Mouse (Mus musculus) left cerebral cortex, adult 8-10 months (tissue): ENCODE measurements around the gene Rad51d. TPM values are rescaled to one million over a fixed set of nuclear protein-coding genes. Genes with fewer than 3 reads are reported as not detected.

Experiments used
- DNase-seq, 2 experiments: peaks; one replicate each; pipeline ENCODE4 v3.0.0; 2022; ENCODE audit warnings: low spot score in 2 of 2
- total RNA-seq, 4 experiments: library from RNA; stranded (reverse); gene quantifications; 2 replicates each; pipeline ENCODE4 v1.2.4; 2022

Gene Rad51d
- total RNA-seq, 4 experiments from 2014 or later: 17.8 to 20.8 (median 20.4) TPM

DNA sequence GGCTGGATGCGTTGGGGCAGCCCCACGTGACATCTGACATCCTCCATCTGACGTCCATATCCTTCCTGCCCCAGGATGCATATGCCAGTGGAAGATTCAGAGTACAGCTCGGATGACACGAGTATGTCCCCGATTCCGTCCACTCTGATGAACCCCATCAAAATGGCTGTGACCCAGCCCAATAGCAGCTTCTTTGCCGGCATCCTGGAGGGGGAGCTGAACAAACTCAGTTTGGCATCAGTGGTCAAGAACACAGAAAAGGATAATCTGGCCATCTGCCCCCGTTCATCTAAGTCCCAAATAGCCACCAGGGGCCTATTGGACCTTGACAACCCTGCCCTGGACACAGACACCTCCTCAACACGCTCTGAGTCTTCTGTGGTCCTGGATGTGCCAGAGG, 7.1 kb upstream of the Rad51d start:
- no peak for DNase-seq

DNA sequence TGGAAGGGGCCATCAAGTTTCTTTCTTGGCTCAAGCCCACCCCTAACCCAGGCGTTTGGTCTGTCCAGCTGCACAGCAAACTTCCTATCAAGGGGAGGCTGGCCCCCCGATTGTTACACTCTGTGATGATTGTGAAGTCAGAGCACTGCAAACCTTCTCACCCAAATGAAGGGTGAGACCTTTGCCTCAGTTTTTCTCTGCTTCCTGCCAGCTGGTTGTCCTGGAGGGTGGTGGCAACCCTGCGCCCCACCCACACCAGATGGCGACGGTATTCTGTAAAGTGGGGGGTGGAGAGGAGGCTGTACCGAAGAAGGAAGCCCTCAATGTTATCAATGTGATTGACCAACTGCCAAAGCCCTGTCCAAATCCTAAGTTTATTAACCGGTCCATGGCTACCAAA, 1.5 kb upstream of the Rad51d start, which contains the start of gene Fndc8:
Fndc8 (plus strand) TSS at position 189 of the 400 bp plus-strand sequence.
- DNase-seq: no peak

DNA sequence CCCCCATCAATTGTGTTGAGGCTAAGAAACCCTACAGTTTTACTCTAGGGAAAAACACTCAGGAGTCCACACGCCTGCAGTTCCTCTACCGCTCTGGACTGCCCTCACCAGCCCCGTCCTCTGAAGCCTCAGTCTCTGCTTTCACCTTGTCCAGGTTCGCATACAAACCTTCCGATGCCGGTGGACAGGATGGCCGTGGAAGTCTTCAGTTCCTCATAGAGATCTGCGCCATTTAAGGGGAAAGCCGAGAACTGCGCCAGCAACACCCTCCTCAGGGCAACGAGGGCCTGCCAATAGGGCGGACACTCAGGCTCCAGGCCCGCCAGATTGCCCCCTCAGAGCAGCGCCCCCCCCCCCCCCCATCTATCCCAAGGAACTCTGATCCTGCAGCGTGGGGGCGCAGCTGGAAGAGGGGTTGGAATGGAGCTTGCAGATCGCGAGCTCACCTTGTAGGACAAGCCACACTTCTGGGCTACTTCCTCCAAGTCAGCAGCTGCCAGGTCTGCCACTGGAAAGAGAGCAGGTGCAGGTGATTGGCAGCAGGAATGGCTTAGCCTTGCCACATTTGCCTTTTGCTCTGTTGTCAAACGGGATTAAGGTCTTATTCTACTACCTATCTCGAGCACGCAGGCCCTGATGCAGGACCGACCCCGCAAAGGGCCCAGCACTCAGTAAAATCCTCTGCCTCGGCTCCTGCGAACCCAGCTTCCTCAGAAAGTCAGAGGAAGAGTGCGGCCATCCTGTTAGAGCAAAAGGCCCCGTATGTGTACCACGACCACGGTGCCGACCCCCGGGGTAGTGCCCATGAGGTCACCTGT, 681 bp downstream of the Rad51d start:
- DNase-seq: no peak

DNA sequence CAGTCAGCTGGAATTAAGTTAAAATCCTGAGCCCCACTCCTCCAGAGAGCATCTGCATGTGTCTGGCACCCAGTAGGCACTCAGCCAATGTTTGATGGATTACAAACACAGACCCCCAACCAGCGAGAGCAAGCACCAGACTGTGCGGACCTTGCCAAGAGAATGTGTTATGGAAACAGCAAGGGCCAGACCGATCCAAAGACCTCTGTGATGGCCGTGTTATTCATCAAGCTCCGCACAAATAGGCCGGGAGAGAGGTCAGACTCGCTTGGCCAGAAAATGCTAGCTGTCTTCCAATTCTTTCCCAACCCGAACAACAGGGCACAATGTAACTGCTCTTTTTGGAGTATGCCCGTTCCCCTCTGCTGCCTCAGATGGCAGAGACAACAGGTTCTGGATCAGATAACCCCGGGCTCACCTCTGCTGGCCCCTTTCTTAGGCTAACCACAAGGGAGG, 1.9 kb downstream of the Rad51d start:
- no peak for DNase-seq

DNA sequence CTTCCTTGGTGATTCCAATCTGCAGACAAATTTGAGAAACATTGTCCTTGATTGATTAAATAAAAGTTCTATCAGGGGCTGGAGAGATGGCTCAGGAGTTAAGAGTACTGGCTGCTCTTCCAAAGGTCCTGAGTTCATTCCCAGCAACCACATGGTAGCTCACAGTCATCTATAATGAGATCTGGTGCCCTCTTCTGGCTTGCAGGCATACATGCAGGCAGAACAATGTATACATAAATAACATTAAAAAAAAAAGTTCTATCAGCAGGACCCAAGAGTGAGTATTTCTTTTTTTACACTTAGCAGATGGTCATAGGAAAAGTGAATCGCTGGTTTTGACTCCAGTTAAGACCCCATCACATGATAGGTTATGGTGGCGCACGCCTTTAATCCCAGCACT, 3.9 kb downstream of the Rad51d start:
- no peak for DNase-seq

DNA sequence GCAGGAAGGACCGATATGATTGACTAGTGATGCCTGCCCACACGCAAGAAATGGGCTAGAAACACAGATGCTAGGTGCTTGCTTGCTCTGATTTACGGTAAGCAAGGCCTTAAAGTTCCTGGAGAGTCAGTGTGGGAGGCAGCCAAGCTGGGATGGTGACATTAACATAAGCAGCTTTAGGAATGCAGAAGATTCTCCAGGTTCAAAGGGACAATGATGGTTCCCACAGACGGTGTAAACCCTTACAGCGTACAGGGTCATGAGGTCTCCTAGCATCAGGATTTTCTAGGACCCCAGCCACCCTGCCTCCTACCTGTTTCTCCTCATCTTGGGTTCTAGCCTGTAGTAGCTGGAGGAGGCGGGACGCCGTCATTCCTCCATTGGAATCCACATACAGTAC, 7.2 kb downstream of the Rad51d start:
- no peak for DNase-seq

DNA sequence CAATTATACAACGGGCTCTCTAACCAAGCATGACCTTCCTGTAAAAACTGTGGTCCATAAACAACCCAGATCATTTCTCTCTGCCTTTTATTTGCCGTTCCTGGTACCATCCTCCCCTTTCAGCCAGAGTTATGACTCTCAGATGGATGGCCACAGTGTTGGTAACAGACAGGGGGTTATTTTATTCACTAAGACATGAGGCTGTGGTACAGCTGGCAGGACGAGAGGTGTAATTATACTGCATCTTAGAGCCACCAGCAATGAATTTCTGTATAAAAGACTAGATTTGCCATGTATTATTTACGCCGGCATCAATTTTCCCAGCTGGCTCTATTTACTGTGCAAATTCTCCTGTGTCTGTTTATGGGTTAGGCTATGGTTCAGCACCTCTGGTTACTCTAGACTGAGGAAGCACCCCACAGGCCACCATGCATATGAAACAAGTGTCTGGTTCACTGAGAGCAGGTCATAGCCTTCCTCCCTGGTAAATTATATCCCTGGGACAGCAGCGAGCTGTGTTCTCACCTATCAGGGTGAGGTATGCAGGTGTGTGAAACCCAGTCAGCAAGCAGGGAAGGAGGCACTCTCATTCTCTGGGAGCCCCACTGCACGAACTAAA, 12.6 kb downstream of the Rad51d start:
- no peak for DNase-seq

DNA sequence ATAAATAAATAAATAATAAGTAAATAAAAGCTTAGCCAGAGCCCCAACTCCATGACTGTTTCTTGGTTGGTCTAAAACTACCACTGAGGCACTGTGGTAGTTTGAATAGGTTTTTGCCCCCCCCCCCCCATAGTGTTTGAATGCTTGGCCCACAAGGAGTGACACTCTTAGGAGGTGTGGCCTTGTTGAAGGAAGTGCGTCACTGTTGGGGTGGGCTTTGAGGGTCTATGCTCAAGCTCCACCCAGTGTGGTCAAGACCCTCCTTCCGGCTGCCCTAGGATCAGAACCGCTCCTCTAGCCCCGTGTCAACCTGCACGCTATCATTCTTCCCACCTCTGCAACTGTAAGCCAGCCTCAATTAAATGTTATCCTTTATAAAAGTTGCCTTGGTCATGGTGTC, 14.8 kb downstream of the Rad51d start:
- no peak for DNase-seq

DNA sequence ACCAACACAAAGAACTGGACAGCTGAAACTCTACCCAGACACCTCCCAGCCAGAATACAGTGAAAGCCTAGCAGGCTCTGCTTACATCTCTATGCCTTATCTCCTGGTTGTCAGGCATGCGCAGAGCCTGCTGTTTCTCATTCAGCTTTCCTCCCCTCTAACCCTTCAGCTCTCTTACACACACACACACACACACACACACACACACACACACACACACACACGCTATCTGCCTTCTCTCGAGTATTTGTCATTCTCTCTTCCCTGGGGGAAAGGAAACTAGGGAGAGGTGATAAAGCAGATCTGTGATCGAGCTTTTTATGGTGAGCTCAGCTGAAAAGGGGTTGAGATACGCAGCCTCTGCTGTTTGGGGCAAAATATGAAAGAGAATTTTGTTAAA, 15.5 kb downstream of the Rad51d start:
- DNase-seq: no peak

DNA sequence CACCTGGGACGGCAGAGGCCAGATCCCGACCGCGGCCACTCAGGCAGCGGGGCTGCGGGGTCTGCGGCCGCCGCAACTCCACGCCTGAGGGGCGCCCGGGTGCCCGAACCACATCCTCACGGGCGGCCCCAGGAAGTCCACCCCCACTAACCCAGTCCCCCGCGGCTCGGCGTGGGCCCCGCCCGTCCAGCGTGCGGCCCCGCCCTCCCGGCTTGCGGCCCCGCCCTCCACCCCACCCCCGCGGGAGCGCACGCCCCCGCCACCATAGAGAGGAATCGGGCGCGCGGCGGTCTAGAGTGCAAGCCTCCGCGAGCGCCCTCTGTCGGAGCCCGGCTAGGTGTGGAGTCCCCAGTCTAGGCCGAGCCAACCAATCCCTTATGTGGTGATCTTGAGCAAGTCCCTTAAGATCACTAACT, 19.4 kb downstream of the Rad51d start, which contains the start of gene Rffl:
Rffl (minus strand) TSS at position 180 of the 416 bp plus-strand sequence.
- peak; percentile 79 to 85 for DNase-seq

DNA sequence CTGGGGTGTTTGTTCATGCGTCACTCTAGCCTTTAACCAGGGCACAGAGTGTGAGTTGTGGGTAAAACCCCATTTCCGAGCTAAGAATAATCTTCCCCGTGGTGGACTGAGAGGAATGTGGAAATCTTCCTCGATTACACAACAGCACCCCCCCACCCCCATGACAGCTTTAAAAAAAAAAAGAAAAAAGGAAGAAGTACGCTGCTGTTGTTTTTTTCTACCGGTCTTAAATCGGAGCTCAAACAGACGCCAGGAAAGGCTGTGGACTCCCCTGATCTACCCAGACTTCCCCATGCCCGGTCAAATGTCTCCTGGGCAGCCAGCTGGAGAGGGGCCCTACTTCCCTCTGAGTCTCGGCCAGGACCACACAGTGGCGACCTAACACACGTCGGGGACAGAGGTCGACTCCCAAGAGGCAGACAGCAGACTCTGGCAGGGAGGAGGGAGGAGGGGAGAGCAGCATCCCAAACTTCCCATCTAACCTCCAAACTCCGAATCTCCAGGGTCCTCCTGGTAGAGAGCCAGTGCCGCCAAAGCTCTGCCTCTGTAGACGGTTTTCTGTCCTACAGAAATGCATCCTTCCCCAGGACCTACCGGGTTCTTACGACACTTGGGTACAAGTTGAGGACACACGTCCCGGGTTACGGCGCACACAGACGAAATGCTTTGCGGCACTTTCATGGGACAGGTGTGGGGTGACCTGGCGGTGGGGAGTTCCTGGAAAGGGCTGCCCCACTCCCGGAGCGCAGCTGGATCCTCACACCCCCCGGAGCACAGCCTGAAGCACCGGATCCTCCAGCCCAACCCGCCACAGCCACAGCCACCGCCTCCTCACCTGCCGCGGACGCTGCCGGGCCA, 20.0 kb downstream of the Rad51d start:
- peak; percentile 31 to 45 for DNase-seq

DNA sequence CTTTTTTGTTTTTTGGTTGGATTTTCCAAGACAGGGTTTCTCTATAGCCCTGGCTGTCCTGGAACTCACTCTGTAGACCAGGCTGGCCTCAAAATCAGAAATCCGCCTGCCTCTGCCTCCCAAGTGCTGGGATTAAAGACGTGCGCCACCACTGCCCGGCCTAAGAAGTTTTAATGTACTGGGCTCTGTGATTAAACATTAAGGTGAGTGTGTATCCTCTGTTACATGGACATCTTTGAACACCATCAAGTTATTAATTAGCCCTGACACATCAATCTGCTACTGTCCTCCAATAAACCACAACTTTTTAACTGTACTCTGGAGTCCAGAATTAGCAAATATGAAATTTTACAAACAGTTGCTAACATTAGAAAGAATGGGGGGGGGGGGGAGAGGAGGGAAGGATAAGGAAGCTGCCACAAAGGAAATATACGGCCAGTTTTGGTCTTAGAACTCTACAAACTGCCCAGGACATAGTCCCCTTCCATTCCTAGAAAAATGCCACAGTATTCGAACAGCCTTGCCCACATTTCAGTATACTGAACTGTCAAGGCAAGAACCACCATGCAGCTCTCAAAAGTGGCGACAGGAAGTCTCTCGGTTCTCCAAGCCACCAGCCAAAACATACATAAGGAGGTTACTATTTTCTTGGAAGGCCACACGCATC, 20.8 kb downstream of the Rad51d start:
- no peak for DNase-seq

DNA sequence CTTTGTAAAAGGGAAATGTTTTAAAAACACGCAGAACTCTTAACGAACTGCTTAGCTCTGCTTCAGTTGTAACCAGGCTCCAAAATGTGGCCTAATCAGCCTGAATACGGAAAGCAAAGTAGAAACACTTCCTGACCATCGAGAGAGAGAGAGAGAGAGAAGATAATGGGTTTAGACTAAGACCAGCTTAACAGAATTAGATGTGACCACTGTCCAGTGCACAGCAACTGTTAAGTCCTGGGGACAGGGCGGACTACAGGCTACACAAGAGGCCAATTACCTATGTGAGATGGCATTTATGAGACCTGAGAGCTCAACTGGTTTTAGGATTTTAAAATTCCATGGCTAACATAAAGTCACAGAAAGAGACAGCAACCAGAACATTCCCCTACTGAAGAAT, 22.5 kb downstream of the Rad51d start:
- no peak for DNase-seq

DNA sequence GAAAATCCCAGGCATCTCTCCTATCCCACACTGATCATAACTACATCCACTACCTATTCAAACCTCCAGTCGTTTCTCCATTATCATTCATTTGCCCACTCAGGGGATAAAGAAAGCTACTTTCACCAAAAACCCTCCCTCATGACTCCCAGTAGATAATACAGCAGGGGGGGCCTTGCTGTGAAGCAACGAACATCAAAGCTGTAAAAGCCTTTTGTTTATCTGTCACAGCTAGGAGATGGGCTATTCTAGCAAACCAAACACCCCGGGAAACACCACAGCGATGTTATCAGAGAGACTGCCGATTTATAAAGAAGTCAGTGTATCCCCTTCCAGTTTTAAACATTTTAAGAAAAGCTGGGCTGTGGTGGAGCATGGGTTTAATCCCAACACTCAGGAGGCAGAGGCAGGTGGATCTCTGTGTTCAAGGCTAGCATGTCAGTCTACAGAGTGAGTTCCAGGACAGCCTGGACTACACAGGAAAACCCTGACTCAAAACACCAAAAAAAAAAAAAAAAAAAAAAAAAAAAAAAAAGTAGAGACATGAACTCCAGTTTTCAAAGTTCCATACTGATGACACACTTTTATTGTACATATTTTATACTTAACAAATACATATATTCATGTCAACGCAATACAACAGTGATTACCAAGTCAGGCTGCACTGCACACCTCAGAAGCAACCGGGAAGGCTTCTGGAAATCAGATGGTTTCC, 23.4 kb downstream of the Rad51d start:
- no peak for DNase-seq

DNA sequence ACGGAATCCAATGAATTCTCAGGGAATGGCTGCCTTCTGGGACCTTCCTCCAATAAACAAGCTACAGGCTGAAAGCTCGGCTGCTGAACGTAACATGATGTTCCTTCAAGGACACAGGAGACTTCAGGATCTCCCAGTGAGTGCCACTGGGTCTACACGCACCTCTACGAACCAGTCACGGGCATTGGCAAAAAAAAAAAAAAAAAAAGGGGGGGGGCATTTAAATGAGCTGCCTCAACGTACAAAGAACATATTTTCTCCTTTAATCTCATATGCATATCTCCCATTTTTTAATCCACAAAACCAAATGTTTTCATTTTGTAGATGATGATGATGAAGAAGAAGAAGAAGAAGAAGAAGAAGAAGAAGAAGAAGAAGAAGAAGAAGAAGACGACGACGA, 24.5 kb downstream of the Rad51d start:
- DNase-seq: no peak

DNA sequence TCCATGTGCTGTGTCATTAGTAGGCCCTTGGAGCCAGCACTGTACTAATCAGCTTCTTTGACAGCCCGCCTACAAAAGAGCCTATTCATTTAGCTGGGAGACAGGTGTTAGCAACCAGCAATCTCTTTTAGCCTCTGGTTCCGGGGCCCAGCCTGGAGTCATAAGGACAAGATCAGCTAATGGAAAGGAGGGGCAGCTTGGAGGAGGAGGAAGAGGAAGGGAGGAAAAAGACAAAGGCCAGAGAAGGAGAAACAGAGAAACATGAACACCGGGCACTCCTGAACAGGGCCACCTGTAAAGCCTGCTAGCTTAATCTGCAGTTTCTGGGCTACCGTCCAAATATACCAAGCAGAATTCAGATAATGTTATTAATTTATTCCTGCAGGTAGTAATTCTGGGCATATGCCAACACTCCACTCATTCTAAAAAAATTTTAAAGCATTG, 26.9 kb downstream of the Rad51d start:
- DNase-seq: no peak

DNA sequence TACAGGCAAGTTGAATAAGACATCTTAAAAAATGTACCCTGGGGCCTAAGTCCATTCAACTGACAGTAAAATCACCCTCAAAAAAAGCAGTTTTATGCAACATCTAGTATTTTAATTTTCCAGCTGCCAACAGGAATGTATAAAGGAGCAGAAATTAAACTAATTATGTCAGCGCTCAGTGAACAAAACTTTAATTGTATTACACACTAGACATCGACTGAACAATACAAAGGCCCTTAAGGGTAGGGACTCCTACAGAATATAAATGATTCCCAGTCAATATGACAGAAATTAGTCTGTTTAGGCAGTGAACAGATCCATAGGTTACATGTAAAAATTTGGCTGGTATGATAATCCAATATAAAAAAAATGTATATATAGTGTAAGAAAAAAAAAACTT, 27.4 kb downstream of the Rad51d start:
- no peak for DNase-seq

DNA sequence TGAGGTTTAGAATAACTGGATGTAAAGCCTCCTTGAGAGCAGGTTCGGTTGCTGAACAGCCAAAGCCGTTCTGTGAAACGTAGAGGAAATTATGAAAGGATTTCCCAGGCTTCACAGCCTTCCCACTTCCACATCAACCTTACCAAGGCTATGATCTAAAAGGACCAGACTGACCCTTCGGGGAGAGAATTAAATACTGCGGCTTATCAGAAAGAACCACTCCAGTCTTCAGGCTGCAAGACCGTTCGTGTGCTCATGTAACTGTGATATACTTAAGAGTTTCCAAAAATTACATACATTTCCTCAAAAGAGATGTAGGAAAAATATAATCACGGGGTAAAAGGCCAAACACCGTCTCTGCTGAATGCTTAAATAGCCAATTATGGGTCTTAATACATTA, 27.8 kb downstream of the Rad51d start:
- DNase-seq: no peak

DNA sequence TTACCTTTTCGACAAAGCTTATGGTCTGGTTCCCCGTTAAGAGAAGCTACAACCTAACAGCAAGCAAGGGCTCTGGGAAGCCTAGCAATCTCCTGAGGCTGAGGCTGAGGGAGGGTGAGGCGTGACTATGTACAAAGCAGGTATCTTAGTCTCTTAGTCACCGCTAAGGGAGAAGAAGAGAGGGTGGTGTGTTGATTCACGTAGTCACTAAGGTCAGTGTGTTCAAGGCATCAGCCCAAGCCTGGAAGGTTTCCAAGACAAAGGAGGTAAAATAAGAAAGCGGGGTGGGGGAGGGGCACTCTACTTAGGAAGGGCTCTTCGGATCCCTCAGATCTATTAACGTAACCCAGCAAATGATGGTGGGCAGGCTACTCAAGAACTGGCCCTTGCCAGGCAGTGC, 28.9 kb downstream of the Rad51d start:
- DNase-seq: no peak

DNA sequence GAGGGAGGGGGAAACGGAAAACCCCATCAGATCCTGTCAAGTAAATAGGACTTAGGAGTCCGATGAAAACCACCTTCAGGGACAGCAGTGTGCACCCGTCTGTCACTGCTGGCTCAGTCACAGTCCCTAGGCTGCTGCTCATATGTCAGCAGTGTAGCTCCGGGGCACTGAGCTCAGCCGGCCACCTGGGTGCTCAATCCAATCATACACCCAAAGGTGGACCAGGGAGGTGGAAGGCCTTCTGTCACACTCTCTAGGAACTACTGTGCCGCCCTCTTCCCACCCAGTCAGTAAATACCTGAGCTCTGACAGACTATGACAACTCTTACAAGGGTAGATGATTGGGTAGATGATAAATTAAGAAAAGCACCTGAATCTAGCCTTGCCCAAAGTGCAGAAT, 29.7 kb downstream of the Rad51d start:
- no peak for DNase-seq
